Mouse (Mus musculus) liver, adult (tissue): ENCODE results near the gene Nemp2.

Source experiments
- GATA4 ChIP-seq: IDR thresholded peaks from 2 replicates; pipeline ENCODE4 v1.6.1; 2014; ENCODE audit warnings: mild to moderate bottlenecking, low read length; ENCODE audit not compliant: insufficient replicate concordance

The Nemp2 gene

GRCm38 (mm10) chr1:52640266-52640665 lies 9.8 kb downstream of the Nemp2 start:
- TF ChIP-seq GATA4 = no peak

- TF ChIP-seq GATA4 = no peak
Measured at GRCm38 (mm10) chr1:52640736-52641135, 10.2 kb downstream of the Nemp2 start.

GRCm38 (mm10) chr1:52648153-52649027 lies 17.9 kb downstream of the Nemp2 start:
- no peak for TF ChIP-seq GATA4

- TF ChIP-seq GATA4 = no peak
Measured at GRCm38 (mm10) chr1:52650066-52650465, 19.6 kb downstream of the Nemp2 start.

GRCm38 (mm10) chr1:52652601-52653253 lies 22.2 kb downstream of the Nemp2 start:
- TF ChIP-seq GATA4 = no peak

GRCm38 (mm10) chr1:52653366-52653765 lies 22.9 kb downstream of the Nemp2 start:
- no peak for TF ChIP-seq GATA4

GRCm38 (mm10) chr1:52655153-52655552 lies 24.6 kb downstream of the Nemp2 start:
- TF ChIP-seq GATA4 = no peak

GRCm38 (mm10) chr1:52658160-52658559 lies 27.7 kb downstream of the Nemp2 start:
- TF ChIP-seq GATA4 = no peak

- TF ChIP-seq GATA4 = no peak
Measured at GRCm38 (mm10) chr1:52660278-52660677, 29.8 kb downstream of the Nemp2 start.

- no peak for TF ChIP-seq GATA4
Measured at GRCm38 (mm10) chr1:52660765-52661164, 30.3 kb downstream of the Nemp2 start.

GRCm38 (mm10) chr1:52663228-52663627 lies 32.7 kb downstream of the Nemp2 start:
- TF ChIP-seq GATA4 = no peak

GRCm38 (mm10) chr1:52668743-52669323 lies 38.3 kb downstream of the Nemp2 start:
- TF ChIP-seq GATA4 = no peak

GRCm38 (mm10) chr1:52669931-52670330 lies 39.4 kb downstream of the Nemp2 start:
- TF ChIP-seq GATA4 = no peak

GRCm38 (mm10) chr1:52675561-52676551 lies 45.4 kb downstream of the Nemp2 start:
- no peak for TF ChIP-seq GATA4

- no peak for TF ChIP-seq GATA4
Measured at GRCm38 (mm10) chr1:52676621-52677020, 46.1 kb downstream of the Nemp2 start.

- TF ChIP-seq GATA4 = no peak
Measured at GRCm38 (mm10) chr1:52683550-52683949, 53.0 kb downstream of the Nemp2 start.
